Mouse (Mus musculus) midbrain, embryonic 12.5 days (tissue): ENCODE data around the gene Fam118a. TPM values are rescaled to one million over a fixed set of nuclear protein-coding genes. Genes with fewer than 3 reads are reported as not detected.

Experiments
- ATAC-seq: fragments of 200-750 bp; cut with Nextera tagmentation; 2 replicates; pipeline ENCODE4 v1.8.0; 2017; ENCODE audit warnings: low read depth, moderate TSS enrichment, moderate library complexity; ENCODE audit not compliant: low FRiP score
- H3K27ac ChIP-seq: fragments of 300-500 bp; sonication (generic); replicated peaks from 2 replicates; pipeline ENCODE4 v1.5.1; 2016; ENCODE audit warnings: mild to moderate bottlenecking
- H3K27me3 ChIP-seq: fragments of 300-500 bp; sonication (generic); 2 replicates; pipeline ENCODE4 v1.6.1; 2016; ENCODE audit warnings: mild to moderate bottlenecking
- H3K36me3 ChIP-seq: fragments of 300-500 bp; sonication (generic); 2 replicates; pipeline ENCODE4 v1.6.1; 2016
- H3K4me1 ChIP-seq: fragments of 300-500 bp; sonication (generic); 2 replicates; pipeline ENCODE4 v1.6.1; 2016
- H3K4me2 ChIP-seq: fragments of 300-500 bp; sonication (generic); replicated peaks from 2 replicates; pipeline ENCODE4 v1.6.1; 2016; ENCODE audit warnings: mild to moderate bottlenecking, moderate library complexity
- H3K4me3 ChIP-seq: fragments of 300-500 bp; sonication (generic); 2 replicates; pipeline ENCODE4 v1.5.1; 2016; ENCODE audit warnings: mild to moderate bottlenecking
- H3K9ac ChIP-seq: fragments of 300-500 bp; sonication (generic); replicated peaks from 2 replicates; pipeline ENCODE4 v1.6.1; 2016; ENCODE audit warnings: mild to moderate bottlenecking, moderate library complexity
- H3K9me3 ChIP-seq: fragments of 300-500 bp; sonication (generic); 2 replicates; pipeline ENCODE4 v1.6.1; 2016; ENCODE audit warnings: mild to moderate bottlenecking
- WGBS: fragments of 180-500 bp; shearing (Covaris S2); methylation state at CpG from one replicate; pipeline ENCODE4 v1.1.7; 2016; 5-methylcytosine and 5-hydroxymethylcytosine counted together
- polyA plus RNA-seq: library from polyadenylated mRNA; unstranded; fragments of >200 nt; fragmentation: Nextera tagmentation; extraction: Ambion mirVana; gene quantifications from 2 replicates; pipeline ENCODE4 v1.2.1, GENCODE M21; 2016

Gene Fam118a
- polyA plus RNA-seq, 1 experiment from 2014 or later, result 31.6 TPM

DNA sequence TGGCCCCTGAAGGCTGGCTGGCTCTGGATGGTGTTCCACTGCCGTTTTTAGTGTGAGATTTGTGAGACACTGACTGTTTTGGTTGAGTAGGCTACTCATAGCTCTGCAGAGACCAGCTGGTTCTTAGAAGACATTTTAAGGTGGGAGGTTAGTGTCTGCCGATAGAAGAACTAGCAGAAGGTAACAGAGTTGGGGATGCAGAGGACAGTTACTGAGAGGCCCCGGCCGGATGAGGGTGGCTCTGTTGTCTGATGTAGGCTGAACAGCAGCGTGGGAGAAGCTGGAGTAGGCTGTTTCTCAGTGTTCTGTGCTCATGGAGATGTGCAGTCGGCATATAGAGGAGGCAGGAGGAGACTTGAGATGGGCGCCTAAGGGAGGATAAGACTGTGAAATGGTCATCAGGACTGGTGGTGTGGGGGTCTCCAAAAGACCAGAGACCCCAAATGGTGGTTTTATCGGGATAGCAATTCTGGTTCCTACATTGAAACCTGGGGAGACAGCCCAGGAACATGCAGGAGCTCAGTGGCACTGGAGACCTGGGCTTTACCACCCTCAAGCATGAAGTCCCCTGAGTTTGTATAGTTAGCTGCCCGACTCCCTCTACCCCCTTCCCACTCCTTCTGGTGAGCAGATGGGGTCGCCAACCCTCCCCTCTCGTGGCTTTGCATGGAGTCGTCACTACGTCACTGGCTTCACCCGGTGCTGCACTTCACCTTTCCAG is 17.6 kb downstream of the Fam118a start:
- no peak for ATAC-seq
- no peaks in the 10 kb centered on the region for H3K9me3 ChIP-seq
- H3K9ac ChIP-seq, result no peak overlapping the region
- H3K27ac ChIP-seq, result no peak overlapping the region
- H3K4me3 ChIP-seq, result no peak overlapping the region
- H3K4me1 ChIP-seq, result peaks cover 23% of the 10 kb centered on the region
- 93% methylated on average over 14 of the region's 14 CpGs for WGBS
- no peak overlapping the region for H3K4me2 ChIP-seq
- H3K36me3 ChIP-seq, result peaks cover 50% of the 10 kb centered on the region
- H3K27me3 ChIP-seq, result no peaks in the 10 kb centered on the region

DNA sequence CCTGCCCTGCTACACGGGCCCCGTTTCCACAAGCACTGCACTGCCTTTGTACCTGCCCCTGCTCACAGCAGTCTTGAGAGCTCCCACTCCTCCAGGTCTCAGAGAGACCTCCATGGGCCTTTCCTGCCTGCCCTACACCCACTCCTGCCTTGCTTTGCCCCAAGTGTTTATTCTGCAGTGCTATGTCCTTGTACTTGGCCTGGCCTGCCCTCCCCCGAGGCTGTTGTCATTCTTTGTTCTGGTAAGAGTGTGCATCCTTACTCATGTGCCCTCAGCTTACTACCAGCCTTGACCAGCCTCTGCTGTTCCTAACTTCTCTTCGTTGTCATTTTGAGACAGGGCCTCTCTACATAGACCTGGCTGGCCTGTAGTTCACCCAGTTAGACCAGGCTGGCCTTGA is 19.1 kb downstream of the Fam118a start:
- ATAC-seq, result no peak
- Histone ChIP-seq H3K4me1 (peaks cover 8% of the 10 kb centered on the region), H3K4me2 (no peak overlapping the region), H3K4me3 (no peak overlapping the region), H3K27me3 (no peaks in the 10 kb centered on the region), H3K9ac (no peak overlapping the region), H3K36me3 (peaks cover 61% of the 10 kb centered on the region), H3K27ac (no peak overlapping the region), H3K9me3 (no peaks in the 10 kb centered on the region)
- WGBS, result 85% methylated on average over 4 of the region's 4 CpGs

DNA sequence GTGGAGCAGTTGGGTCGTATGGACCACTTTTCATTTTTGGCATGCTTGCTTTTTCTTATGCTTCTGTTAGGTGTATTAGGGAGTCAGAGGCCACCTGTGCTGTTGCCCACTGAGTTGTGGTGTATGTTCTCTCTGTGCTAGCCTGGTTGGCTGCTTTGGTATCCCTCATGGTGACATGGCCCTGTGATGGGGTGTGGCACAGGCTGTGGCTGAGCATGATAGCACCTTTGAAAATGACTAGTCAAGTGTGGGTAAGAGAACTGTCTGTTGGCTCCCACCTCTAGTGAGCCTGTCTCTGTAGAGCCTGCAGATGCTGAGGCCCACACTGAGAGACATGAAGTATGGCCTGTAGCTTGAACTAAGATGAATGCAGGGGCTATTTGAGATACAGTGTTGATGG is 21.0 kb downstream of the Fam118a start:
- Histone ChIP-seq H3K9ac (no peak overlapping the region), H3K4me1 (no peaks in the 10 kb centered on the region), H3K36me3 (peaks cover 71% of the 10 kb centered on the region), H3K27ac (no peak overlapping the region), H3K4me3 (no peak overlapping the region), H3K4me2 (no peak overlapping the region), H3K9me3 (no peaks in the 10 kb centered on the region), H3K27me3 (no peaks in the 10 kb centered on the region)
- no peak for ATAC-seq
- 92% methylated on average over 1 of the region's 1 CpGs for WGBS

DNA sequence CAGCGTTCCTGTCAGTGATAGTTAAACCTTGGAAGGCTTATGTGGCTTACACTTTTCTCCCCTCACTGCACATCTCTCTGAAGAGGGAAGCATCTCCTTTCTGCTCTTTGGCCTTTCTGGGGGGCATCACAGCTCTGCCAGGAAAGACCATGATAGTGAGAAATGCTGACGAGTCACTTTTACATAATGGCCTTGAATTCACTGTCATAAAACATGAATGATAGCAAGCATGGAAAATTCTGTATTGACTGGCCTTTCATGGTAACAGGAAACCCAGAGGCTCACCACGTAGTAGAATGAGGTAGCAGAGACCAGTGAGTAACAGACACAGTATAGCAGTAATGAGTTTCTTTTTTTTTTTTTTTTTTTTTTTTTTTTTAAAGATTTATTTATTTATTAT is 25.4 kb downstream of the Fam118a start:
- H3K36me3 ChIP-seq, result peaks cover 42% of the 10 kb centered on the region
- WGBS, result 95% methylated on average over 3 of the region's 3 CpGs
- no peak overlapping the region for H3K4me2 ChIP-seq

DNA sequence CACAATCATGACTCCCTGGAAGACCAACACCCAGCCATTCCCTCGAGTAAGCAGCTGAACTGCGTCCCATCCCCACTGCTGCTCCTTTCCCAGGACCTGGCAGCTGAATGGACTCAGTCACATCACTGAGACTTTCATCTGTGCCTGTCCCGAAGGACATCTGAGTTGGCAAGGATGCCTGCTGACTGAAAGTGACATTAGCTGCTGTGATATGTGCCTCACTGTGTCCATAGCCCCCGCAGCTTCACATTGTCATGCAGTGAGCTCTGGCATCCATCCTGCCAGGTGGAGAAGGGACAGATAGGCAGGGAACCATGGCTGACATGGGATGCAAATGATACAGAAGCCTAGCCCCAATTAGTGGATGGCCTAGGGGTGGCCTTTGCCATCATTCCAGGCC is 26.4 kb downstream of the Fam118a start:
- Histone ChIP-seq H3K9ac (no peak overlapping the region), H3K4me1 (no peaks in the 10 kb centered on the region), H3K36me3 (peaks cover 41% of the 10 kb centered on the region), H3K4me3 (no peak overlapping the region), H3K27ac (no peak overlapping the region), H3K27me3 (no peaks in the 10 kb centered on the region), H3K9me3 (no peaks in the 10 kb centered on the region), H3K4me2 (no peak overlapping the region)
- no peak for ATAC-seq
- 86% methylated on average over 4 of the region's 4 CpGs for WGBS

More for the DNA sequence above, 25.4 kb downstream of the Fam118a start:
- ATAC-seq, result no peak
- H3K9me3 ChIP-seq, result no peaks in the 10 kb centered on the region
- no peak overlapping the region for H3K27ac ChIP-seq
- H3K27me3 ChIP-seq, result no peaks in the 10 kb centered on the region
- H3K4me1 ChIP-seq, result no peaks in the 10 kb centered on the region
- H3K4me3 ChIP-seq, result no peak overlapping the region
- H3K9ac ChIP-seq, result no peak overlapping the region

DNA sequence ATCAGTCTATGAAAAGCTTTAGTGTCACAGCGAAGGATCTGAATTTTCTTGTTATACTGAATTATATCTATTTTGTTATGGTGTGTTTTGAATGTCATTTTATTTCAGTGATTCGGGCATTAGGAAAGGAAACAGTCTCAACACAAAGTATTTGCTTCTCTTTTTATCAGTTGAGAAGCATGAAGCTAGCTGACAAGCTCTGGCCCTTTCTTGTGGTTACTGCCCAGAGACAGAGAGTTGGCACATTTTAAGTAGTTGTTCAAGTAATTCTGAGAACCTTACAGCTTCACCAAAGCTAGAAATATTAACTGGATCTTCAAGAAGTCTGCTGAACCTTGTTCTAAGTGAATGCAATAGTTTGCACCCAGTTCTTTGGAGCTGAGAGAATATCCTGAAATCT is 34.7 kb downstream of the Fam118a start:
- H3K27me3 ChIP-seq, result no peaks in the 10 kb centered on the region
- ATAC-seq, result no peak
- WGBS, result 92% methylated on average over 2 of the region's 2 CpGs

DNA sequence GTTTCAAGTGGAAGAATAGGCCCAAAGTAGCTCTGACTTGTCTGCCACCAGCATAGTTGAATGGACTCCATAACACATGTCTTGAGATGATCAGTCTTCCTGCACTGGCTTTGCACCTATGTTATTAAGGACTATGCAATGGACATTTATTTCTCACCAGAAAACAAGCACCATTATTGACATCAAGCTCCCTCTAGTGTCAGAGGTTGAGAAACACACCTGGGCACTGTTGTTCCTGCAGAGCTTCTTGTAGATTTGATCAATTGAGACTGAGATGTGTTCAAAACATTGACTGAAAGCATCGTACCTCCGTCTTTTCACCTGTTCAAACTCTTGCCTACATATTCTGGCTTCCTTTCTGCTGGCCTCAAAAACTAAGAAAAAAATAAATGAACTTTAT is 41.8 kb downstream of the Fam118a start:
- Histone ChIP-seq H3K36me3 (no peaks in the 10 kb centered on the region), H3K4me3 (no peak overlapping the region), H3K27me3 (no peaks in the 10 kb centered on the region), H3K27ac (no peak overlapping the region), H3K4me2 (no peak overlapping the region), H3K4me1 (no peaks in the 10 kb centered on the region), H3K9ac (no peak overlapping the region), H3K9me3 (no peaks in the 10 kb centered on the region)
- 35% methylated on average over 2 of the region's 2 CpGs for WGBS
- ATAC-seq, result no peak

More for the DNA sequence above, 34.7 kb downstream of the Fam118a start:
- no peak overlapping the region for H3K9ac ChIP-seq
- H3K4me2 ChIP-seq, result no peak overlapping the region
- H3K27ac ChIP-seq, result no peak overlapping the region
- no peaks in the 10 kb centered on the region for H3K9me3 ChIP-seq
- no peak overlapping the region for H3K4me3 ChIP-seq
- H3K36me3 ChIP-seq, result peaks cover 21% of the 10 kb centered on the region; the same call in 1 of the 2 replicates
- no peaks in the 10 kb centered on the region for H3K4me1 ChIP-seq

DNA sequence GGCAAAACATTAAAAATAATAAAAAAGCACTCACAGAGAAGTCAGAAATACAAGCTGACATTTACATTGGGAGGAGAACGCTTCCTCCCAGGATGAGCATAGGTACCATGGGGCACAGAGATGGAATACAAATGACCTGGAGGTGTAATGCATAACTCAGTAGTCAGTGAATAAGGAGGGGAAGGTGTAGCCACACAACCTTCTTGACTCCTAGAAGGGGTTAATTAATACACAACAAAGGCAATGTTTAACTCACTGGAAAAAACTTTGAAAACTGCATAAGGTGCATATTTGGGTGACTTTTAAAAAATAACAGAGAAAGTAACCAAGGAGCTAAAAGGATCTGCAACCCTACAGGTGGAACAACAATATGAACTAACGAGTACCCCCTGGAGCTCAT is 43.9 kb downstream of the Fam118a start:
- Histone ChIP-seq H3K4me2 (no peak overlapping the region), H3K9ac (no peak overlapping the region), H3K4me1 (no peaks in the 10 kb centered on the region), H3K27ac (no peak overlapping the region), H3K9me3 (no peaks in the 10 kb centered on the region), H3K4me3 (no peak overlapping the region), H3K27me3 (no peaks in the 10 kb centered on the region), H3K36me3 (no peaks in the 10 kb centered on the region)
- WGBS, result 81% methylated on average over 2 of the region's 2 CpGs
- ATAC-seq, result no peak

DNA sequence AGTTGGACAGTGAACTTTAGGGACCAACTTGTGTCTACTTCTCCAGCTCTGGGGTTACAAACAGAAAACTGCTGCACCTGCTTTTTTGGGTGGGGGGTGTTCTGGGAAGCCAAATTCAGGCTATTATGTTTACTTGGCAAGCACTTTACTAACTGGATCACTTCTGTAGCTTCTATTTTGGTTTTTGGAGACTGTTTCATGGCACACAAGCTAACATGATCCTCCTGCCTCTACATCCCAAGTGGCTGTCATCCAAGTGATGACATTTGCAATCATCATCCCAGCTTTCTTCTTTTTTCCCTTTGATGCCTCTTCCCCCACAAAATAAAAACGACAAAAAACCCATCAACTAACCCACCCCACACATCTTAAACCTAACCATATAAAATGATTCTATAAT is 56.9 kb downstream of the Fam118a start:
- WGBS, result 76% methylated on average over 1 of the region's 1 CpGs

More for the DNA sequence above, 56.9 kb downstream of the Fam118a start:
- no peak for ATAC-seq
- Histone ChIP-seq H3K4me2 (no peak overlapping the region), H3K9me3 (no peaks in the 10 kb centered on the region), H3K27me3 (no peaks in the 10 kb centered on the region), H3K4me3 (no peak overlapping the region), H3K4me1 (no peaks in the 10 kb centered on the region), H3K27ac (no peak overlapping the region), H3K9ac (no peak overlapping the region), H3K36me3 (no peaks in the 10 kb centered on the region)

Other genes with a start within 250 kb of the Fam118a start
- 21.6 and 22.3 TPM in 2 replicates for gene Phf21b, start 172.9 kb upstream of the Fam118a start, polyA plus RNA-seq
- 0.75 and 0.97 TPM in 2 replicates for gene Gm29666, start 108.9 kb upstream of the Fam118a start, polyA plus RNA-seq
- gene Nup50, start 105.5 kb upstream of the Fam118a start, polyA plus RNA-seq, result 62.4 and 65.2 TPM in 2 replicates
- gene 5031439G07Rik, start 40.4 kb upstream of the Fam118a start, polyA plus RNA-seq, result 15.5 and 16.2 TPM in 2 replicates
- gene Upk3a, start 11.8 kb upstream of the Fam118a start, polyA plus RNA-seq, result 0.33 and 0.50 TPM in 2 replicates
- 0.11 and 0.12 TPM in 2 replicates for gene Smc1b, start 103.0 kb downstream of the Fam118a start, polyA plus RNA-seq
- 0.69 and 0.98 TPM in 2 replicates for gene Ribc2, start 103.1 kb downstream of the Fam118a start, polyA plus RNA-seq
- 118 and 156 TPM in 2 replicates for gene Fbln1, start 177.0 kb downstream of the Fam118a start, polyA plus RNA-seq